Mouse (Mus musculus): ENCODE data around the gene Ivns1abp.
"Not testable (repeated sequence)": the region's sequence is repeated elsewhere in the genome, so short reads cannot be mapped to it uniquely, and the experiment has no call there.

The Ivns1abp gene

GRCm38 (mm10) chr1:151341321-151342044 lies 2.8 kb upstream of the Ivns1abp start:
- DNase-seq (ENCODE audit: low spot score), result no peak

- no peak for DNase-seq (ENCODE audit: low spot score)
These were observed 2.0 kb upstream of the Ivns1abp start for GRCm38 (mm10) chr1:151342311-151342710.

GRCm38 (mm10) chr1:151342968-151343367 lies 1.3 kb upstream of the Ivns1abp start:
- DNase-seq (ENCODE audit: low spot score), result no peak

- DNase-seq (ENCODE audit: low spot score), result peak; percentile 40
These were observed 550 bp upstream of the Ivns1abp start for GRCm38 (mm10) chr1:151343571-151344282.

GRCm38 (mm10) chr1:151345109-151345862 lies 1.0 kb downstream of the Ivns1abp start:
- DNase-seq (ENCODE audit: low spot score), result peak; percentile 94

- no peak for DNase-seq (ENCODE audit: low spot score)
These were observed 1.6 kb downstream of the Ivns1abp start for GRCm38 (mm10) chr1:151345863-151346195.

- no peak for DNase-seq (ENCODE audit: low spot score)
These were observed 2.4 kb downstream of the Ivns1abp start for GRCm38 (mm10) chr1:151346681-151347127.

GRCm38 (mm10) chr1:151348293-151348692 lies 4.0 kb downstream of the Ivns1abp start:
- DNase-seq (ENCODE audit: low spot score), result not testable (repeated sequence)

- DNase-seq (ENCODE audit: low spot score), result no peak
These were observed 8.6 kb downstream of the Ivns1abp start for GRCm38 (mm10) chr1:151352911-151353310.

GRCm38 (mm10) chr1:151355994-151356393 lies 11.7 kb downstream of the Ivns1abp start:
- peak; percentile 46 for DNase-seq (ENCODE audit: low spot score)

- DNase-seq (ENCODE audit: low spot score), result no peak
These were observed 15.1 kb downstream of the Ivns1abp start for GRCm38 (mm10) chr1:151359374-151359773.

GRCm38 (mm10) chr1:151366944-151367605 lies 22.8 kb downstream of the Ivns1abp start:
- no peak for DNase-seq (ENCODE audit: low spot score)

- DNase-seq (ENCODE audit: low spot score), result no peak
These were observed 23.5 kb downstream of the Ivns1abp start for GRCm38 (mm10) chr1:151367721-151368324.

- DNase-seq (ENCODE audit: low spot score), result no peak
These were observed 24.2 kb downstream of the Ivns1abp start for GRCm38 (mm10) chr1:151368444-151368843.

GRCm38 (mm10) chr1:151370573-151370972 lies 26.3 kb downstream of the Ivns1abp start:
- no peak for DNase-seq (ENCODE audit: low spot score)

GRCm38 (mm10) chr1:151371543-151371942 lies 27.3 kb downstream of the Ivns1abp start:
- no peak for DNase-seq (ENCODE audit: low spot score)

- DNase-seq (ENCODE audit: low spot score), result no peak
These were observed 28.5 kb downstream of the Ivns1abp start for GRCm38 (mm10) chr1:151372823-151373222.

- no peak for DNase-seq (ENCODE audit: low spot score)
These were observed 33.1 kb downstream of the Ivns1abp start for GRCm38 (mm10) chr1:151377353-151377752.

GRCm38 (mm10) chr1:151390029-151390428 lies 45.8 kb downstream of the Ivns1abp start:
- no peak for DNase-seq (ENCODE audit: low spot score)

GRCm38 (mm10) chr1:151409827-151410226 lies 65.5 kb downstream of the Ivns1abp start:
- no peak for DNase-seq (ENCODE audit: low spot score)
